In genomic region chr17:9680741-9681140, GRCm38 (mm10) we compare ENCODE assay signal across 15 mouse cellular contexts. TPM values are rescaled to one million over a fixed set of nuclear protein-coding genes. Genes with fewer than 3 reads are reported as not detected.
DNase-seq lines count a peak whose midpoint lies in the region; ATAC-seq lines count a peak whose summit lies in the region.
"Had no signal": no experiment of that assay in that cellular context is flagged by ENCODE, and none has a peak within 500 bp of the region (broad histone marks: within the 10 kb centered on the region; RNA-seq: fewer than 3 reads in every experiment).

No protein-coding gene starts in this region.

- no peak overlapping the region for H3K9ac ChIP-seq in forebrain, embryonic 16.5 days (replicated peaks; ENCODE audit: low read depth, low read length)
- 0 out of 2 replicates have a peak overlapping the region, but pooled peaks have one; percentile 6 for H3K9ac ChIP-seq in midbrain, embryonic 14.5 days (replicated peaks; ENCODE audit: low read length)
- H3K9ac ChIP-seq: liver, embryonic 14.5 days had no signal

- peak; percentile 28 for DNase-seq in layer of hippocampus, adult 11-12 months (ENCODE audit: low spot score)
- DNase-seq in layer of hippocampus, postnatal 25 days (ENCODE audit: extremely low spot score in 1 of 2, low spot score in 1 of 2), result no peak
- DNase-seq in layer of hippocampus, adult 18-20 months (ENCODE audit: low spot score in 2 of 2), result peak; percentile 28 to 63
- DNase-seq in midbrain, embryonic 14.5 days, result peak; percentile 43
- DNase-seq in kidney, adult 8-10 months, result no peak
- DNase-seq in kidney, adult 11 months, result no peak
- DNase-seq: cerebellum, adult 9-10 months had no signal

- peaks cover 7% of the 10 kb centered on the region for H3K4me1 ChIP-seq in forebrain, embryonic 16.5 days (replicated peaks; ENCODE audit: control insufficient read depth, insufficient read depth, low read length)
- peaks cover 3% of the 10 kb centered on the region; the same call in 1 of the 2 replicates for H3K4me1 ChIP-seq in midbrain, embryonic 14.5 days (ENCODE audit: control insufficient read depth, insufficient read depth, low read length)

- peak overlapping the region; percentile 60 for H3K27ac ChIP-seq in forebrain, embryonic 16.5 days (ENCODE audit: low read length)
- H3K27ac ChIP-seq in midbrain, embryonic 14.5 days (replicated peaks; ENCODE audit: low read depth, low read length), result 0 out of 2 replicates have a peak overlapping the region, but pooled peaks have one; percentile 20
- H3K27ac ChIP-seq: liver, embryonic 14.5 days; macrophage had no signal

- no peaks in the 10 kb centered on the region for H3K36me3 ChIP-seq in forebrain, embryonic 16.5 days (ENCODE audit: control insufficient read depth, insufficient read depth)
- no peaks in the 10 kb centered on the region for H3K36me3 ChIP-seq in midbrain, embryonic 14.5 days (ENCODE audit: control insufficient read depth, insufficient read depth, low read length)

- no peak overlapping the region for H3K4me3 ChIP-seq in forebrain, embryonic 16.5 days (replicated peaks; ENCODE audit: low read length)
- H3K4me3 ChIP-seq in midbrain, embryonic 14.5 days (replicated peaks; ENCODE audit: low read depth, low read length), result no peak overlapping the region

- no peak overlapping the region for H3K4me2 ChIP-seq in forebrain, embryonic 16.5 days (ENCODE audit: low read length)
- no peak overlapping the region for H3K4me2 ChIP-seq in midbrain, embryonic 14.5 days (ENCODE audit: low read length)

- H3K9me3 ChIP-seq in forebrain, embryonic 16.5 days (ENCODE audit: control insufficient read depth, low read length), result no peaks in the 10 kb centered on the region
- H3K9me3 ChIP-seq in midbrain, embryonic 14.5 days (ENCODE audit: control insufficient read depth, low read length), result no peaks in the 10 kb centered on the region

- WGBS in forebrain, embryonic 16.5 days, result 43% methylated on average over 8 of the region's 8 CpGs
- 42% methylated on average over 8 of the region's 8 CpGs for WGBS in midbrain, embryonic 14.5 days

- H3K27me3 ChIP-seq in forebrain, embryonic 16.5 days (replicated peaks; ENCODE audit: control insufficient read depth, insufficient read depth, low read length), result no peaks in the 10 kb centered on the region
- no peaks in the 10 kb centered on the region for H3K27me3 ChIP-seq in midbrain, embryonic 14.5 days (ENCODE audit: control insufficient read depth, insufficient read depth, low read length)

- ATAC-seq in forebrain, embryonic 16.5 days, result peak; percentile 59
- no peak for ATAC-seq in midbrain, embryonic 14.5 days (ENCODE audit: low FRiP score, low TSS enrichment)

RNA-seq across cellular contexts. Expression of gene Pabpc6, which starts 11.2 kb away (rescaled TPM):
- total RNA-seq in layer of hippocampus, postnatal 25 days (2021), result not detected
- not detected in 2 replicates for polyA plus RNA-seq in forebrain, embryonic 16.5 days (2015; fragmentation: Nextera tagmentation; extraction: Ambion mirVana)
- not detected for total RNA-seq in layer of hippocampus, adult 18-20 months (2021)
- polyA plus RNA-seq in midbrain, embryonic 14.5 days (2014; fragmentation: Nextera tagmentation; extraction: Ambion mirVana), result not detected in 2 replicates
- total RNA-seq: adrenal gland, postnatal 4 days; heart, adult 8-10 months; layer of hippocampus, postnatal 10 days had no signal
- polyA plus RNA-seq: intestine, embryonic 14.5 days; liver, embryonic 14.5 days; macrophage; neural tube, embryonic 14.5 days had no signal

Comparison
In these comparisons a context has a peak if more than half of its experiments do, and no peak if none do; other contexts are left out.
1. DNase-seq: peak in layer of hippocampus, adult 11-12 months (single experiment), layer of hippocampus, adult 18-20 months (2 of 2) and midbrain, embryonic 14.5 days (single experiment); none in layer of hippocampus, postnatal 25 days (0 of 2), kidney, adult 8-10 months (0 of 2) and kidney, adult 11 months (single experiment).